Mouse (Mus musculus) spleen, adult 12 weeks (tissue): Measurements from ENCODE around the gene Trim27.

Experiments
- DNase-seq: peaks from one replicate; pipeline ENCODE4 v3.0.0; 2022; ENCODE audit warnings: low spot score

Trim27 gene

GRCm38 (mm10) chr13:21179367-21179723 is at the start of gene Trim27:
Gene Trim27, plus strand, starts transcription at chr13:21179445.
- DNase-seq, result no peak

DNA sequence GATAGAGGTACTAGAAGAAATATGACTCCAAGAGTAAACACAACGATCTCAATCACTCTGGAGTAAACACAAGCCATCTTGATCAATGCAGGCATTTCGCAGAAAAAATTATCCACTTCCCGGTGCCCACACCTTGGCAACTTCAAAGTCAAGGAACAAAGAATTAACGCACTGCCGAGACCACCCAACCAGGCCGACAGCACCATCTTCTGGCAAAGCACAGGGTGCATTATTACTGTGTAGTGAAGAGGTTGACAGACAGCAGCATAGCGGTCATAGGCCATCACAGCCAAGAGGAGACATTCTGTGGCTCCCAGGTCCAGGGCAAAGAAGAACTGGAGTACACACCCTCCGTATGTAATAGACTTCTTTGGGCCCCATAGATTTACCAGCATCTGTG is 36.8 kb upstream of the Trim27 start:
- no peak for DNase-seq

GRCm38 (mm10) chr13:21145767-21146166 is 33.5 kb upstream of the Trim27 start, which contains the start of gene Olfr1368:
Gene Olfr1368, minus strand, starts transcription at chr13:21145867.
- DNase-seq, result no peak

- DNase-seq, result no peak
Observed at GRCm38 (mm10) chr13:21155888-21156287, 23.4 kb upstream of the Trim27 start.

DNA sequence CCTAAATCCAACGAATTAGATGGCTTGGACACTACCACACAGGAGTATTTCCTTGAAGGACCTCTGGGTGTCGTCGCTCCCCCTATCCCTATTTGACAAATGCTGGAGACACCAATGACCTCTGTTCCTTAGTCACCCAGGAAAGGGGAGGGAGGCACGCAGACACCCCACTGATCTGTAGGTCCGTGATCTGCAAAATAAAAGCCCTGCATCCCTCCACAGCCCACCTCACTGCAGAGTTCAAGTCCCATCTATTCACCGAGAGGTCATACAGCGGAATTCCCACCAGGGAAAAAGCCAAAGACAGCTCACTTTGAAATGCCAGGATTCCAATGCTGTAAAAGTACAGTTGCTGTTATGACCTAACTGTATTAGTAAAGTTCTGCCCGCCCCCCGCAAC is 21.2 kb upstream of the Trim27 start:
- DNase-seq, result no peak

- peak; percentile 68 for DNase-seq
Observed at GRCm38 (mm10) chr13:21158785-21159474, 20.3 kb upstream of the Trim27 start.

GRCm38 (mm10) chr13:21159475-21159819 is 19.8 kb upstream of the Trim27 start:
- no peak for DNase-seq

GRCm38 (mm10) chr13:21160041-21160511 is 19.2 kb upstream of the Trim27 start:
- DNase-seq, result peak; percentile 15

- DNase-seq, result peak; percentile 89
Observed at GRCm38 (mm10) chr13:21160657-21161590, 18.3 kb upstream of the Trim27 start.

DNA sequence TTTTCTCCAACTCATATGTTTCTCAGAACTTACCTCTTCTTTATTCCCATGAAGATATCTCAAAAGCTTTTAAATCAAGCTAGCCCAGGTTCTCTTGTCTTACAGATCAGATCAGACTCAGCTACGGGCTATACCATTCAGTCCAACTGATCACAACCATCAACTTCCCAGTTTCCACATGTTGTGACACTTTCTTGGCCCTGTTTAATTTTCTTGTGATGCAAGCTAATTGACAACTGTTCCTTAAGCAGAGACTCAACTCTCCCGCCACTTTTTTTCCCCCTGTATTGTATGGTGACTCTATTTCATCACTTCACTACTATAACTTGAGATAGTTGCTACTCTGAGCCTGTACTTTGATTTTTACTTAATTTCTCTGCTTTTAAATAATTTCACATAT is 17.7 kb upstream of the Trim27 start:
- no peak for DNase-seq

- no peak for DNase-seq
Observed at GRCm38 (mm10) chr13:21162591-21162990, 16.7 kb upstream of the Trim27 start.

GRCm38 (mm10) chr13:21166936-21167909 is 12.0 kb upstream of the Trim27 start:
- peak; percentile 74 for DNase-seq

- peak; percentile 42 for DNase-seq
Observed at GRCm38 (mm10) chr13:21167910-21168300, 11.3 kb upstream of the Trim27 start.

DNA sequence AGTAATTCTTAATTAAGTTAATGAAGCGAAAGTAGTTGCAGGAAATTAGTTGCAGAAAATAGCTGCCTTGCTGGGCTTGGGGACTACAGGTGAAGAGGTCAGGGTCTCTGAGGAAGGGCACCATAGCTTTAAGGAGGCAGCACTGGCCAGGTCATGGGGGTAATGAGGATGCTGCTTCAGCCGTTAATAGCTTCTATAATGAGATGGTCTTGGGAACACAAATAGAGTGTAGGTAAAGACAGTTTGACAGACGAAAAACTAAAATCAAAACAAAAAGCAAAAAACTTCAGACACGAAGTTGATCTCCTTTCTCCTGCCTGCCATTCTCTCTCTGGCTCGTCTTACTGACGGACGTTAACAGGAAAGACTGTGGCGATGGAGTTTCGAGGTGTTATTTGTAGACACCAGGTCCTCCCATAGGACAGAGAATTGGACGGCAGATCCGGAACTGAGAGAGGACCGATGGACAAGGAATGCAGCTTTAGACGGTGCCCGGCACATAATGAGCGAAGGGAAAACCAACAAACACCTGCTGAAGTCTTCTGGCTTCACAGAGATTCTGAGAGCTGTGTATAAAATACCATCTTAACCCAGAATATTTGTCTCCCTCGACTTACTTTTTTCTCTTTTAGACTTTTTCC is 10.8 kb upstream of the Trim27 start:
- DNase-seq, result peak; percentile 41

DNA sequence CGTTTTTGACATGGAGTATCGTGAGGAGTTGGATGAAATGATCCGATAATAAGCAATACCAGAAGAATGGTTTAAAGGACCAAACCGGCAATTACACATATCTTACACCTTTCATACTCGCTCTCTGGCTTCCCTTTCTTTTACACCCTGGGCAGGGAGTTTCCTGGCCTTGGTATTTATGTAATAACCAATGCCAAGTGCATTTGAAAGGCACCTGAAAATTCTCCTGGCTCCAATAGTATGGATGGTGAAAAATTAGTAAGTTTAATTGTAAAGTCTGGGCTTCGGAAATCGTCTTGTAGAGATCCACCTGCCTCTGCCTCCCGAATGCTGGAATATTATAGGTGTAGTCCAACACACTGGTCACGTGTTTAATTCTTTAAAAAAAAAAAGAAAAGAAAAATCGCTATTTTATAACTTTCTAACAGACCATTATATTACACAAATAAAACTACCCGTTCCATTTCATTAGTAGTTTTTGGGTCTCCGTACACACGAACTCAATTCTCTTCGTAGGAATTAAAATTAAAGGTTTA is 10.1 kb upstream of the Trim27 start:
- DNase-seq, result no peak

- DNase-seq, result peak; percentile 76
Observed at GRCm38 (mm10) chr13:21169657-21170430, 9.4 kb upstream of the Trim27 start.

DNA sequence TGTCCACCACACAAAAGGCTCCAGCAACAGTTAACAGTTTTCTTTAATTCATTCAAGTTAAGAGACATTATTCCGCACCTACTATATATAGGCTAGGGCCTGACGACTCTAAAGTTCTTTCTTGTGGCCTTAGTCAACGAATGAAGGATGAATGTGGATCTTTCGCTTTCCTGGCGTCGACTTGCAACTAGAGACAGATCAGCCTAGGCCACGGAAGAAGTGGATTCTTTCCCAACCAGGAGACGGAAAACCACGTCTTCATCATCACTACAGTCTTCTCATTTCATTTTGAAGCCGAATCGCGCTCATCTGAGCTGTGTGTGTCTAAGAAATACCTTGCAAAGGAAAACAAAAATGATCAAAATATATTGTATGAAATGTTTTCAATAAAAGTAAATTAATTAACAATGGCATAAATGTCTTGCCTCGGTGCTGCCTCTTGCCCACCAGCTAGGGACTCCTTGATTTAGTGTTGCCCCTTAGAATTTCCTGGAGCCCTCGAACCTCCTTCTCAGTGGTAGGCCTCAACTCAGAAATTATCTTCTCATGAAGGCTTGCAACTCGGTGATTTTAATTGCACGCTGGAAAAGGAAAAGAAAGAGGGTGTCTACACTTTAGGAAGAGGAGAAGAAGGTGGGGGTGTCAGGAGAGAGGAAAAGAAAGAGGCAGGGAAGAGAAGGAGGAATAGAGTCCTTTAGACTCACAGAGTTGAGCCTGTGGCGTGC is 8.7 kb upstream of the Trim27 start:
- DNase-seq, result no peak

GRCm38 (mm10) chr13:21171156-21171530 is 8.1 kb upstream of the Trim27 start:
- no peak for DNase-seq

DNA sequence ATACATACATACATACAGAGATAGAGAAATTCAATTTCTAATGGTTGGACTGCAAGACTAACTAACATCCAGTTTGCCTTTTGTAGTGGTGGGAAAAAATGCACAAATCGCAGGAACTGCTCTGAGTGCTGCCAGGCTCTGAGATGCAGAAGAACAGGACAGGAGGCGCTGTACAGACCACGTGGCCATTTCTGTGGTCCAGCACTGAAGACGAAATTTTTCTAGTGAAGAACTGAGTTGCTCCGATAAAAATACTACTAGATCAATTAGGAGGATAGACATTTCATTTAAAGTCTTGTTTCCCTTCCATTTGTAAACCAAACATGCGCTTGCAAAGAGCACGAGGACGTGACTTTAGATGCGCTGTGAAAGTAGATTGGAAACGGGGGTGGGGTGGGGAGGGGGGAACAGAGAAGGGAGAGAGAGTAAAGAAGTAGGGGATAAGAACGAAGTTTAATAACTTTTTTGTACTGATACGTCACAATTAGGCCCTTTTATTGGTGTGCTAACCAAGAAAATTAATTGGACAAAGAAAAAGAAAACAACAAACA is 7.6 kb upstream of the Trim27 start:
- DNase-seq, result no peak
